In genomic region chr5:122353807-122354491, GRCm38 (mm10) we compare ENCODE assay signal across 7 mouse cellular contexts. TPM values are rescaled to one million over a fixed set of nuclear protein-coding genes. Genes with fewer than 3 reads are reported as not detected.
DNase-seq lines count a peak whose midpoint lies in the region; ATAC-seq lines count a peak whose summit lies in the region.

Gene Rad9b, minus strand, starts transcription at chr5:122354233.
Gene Vps29, plus strand, starts transcription at chr5:122354369.

- H3K9ac ChIP-seq in intestine, embryonic 15.5 days: peak within 1 kb of the TSS; percentile 86

- H3K9me3 ChIP-seq in intestine, embryonic 15.5 days: no peaks in the 10 kb centered on the region
- no peaks in the 10 kb centered on the region for H3K9me3 ChIP-seq in midbrain, embryonic 10.5 days (replicated peaks)

- no peaks in the 10 kb centered on the region for H3K36me3 ChIP-seq in intestine, embryonic 15.5 days
- peaks cover 15% of the 10 kb centered on the region for H3K36me3 ChIP-seq in midbrain, embryonic 10.5 days

- 1% methylated on average over 50 of the region's 51 CpGs for WGBS in intestine, embryonic 15.5 days
- WGBS in midbrain, embryonic 10.5 days: 3% methylated on average over 51 of the region's 51 CpGs

- peak; percentile 96 for ATAC-seq in intestine, embryonic 15.5 days

- no peaks in the 10 kb centered on the region for H3K27me3 ChIP-seq in intestine, embryonic 15.5 days (replicated peaks)
- no peaks in the 10 kb centered on the region for H3K27me3 ChIP-seq in midbrain, embryonic 10.5 days (ENCODE audit: low read depth, poor library complexity, severe bottlenecking)

- peak within 1 kb of the TSS; percentile 68 for H3K4me2 ChIP-seq in intestine, embryonic 15.5 days (replicated peaks)

- intact Hi-C loops in gastrocnemius, postnatal 36 days (cut with DNase I): no loop called here
- intact Hi-C loops in left cerebral cortex, postnatal 25 days (cut with DNase I): loop anchor here (1.0 to 5.0 kb wide), 2 partner anchors 18 to 37 kb away; partner anchors contain the start of gene Fam216a

- peak; percentile 98 for DNase-seq in adrenal gland, adult 2 months
- DNase-seq in embryo, embryonic 11.5 days (ENCODE audit: low read depth, low spot score): peak; percentile 99
- peak; percentile 95 to 98 for DNase-seq in gastrocnemius, postnatal 36 days
- DNase-seq in left cerebral cortex, postnatal 25 days (ENCODE audit: low spot score in 2 of 2): peak; percentile 96 to 98
- peak; percentile 99 for DNase-seq in midbrain, embryonic 10.5 days (ENCODE audit: low spot score)
- DNase-seq in right cerebral cortex, postnatal 4 days: peak; percentile 98

- peak within 1 kb of the TSS; percentile 82 for H3K27ac ChIP-seq in intestine, embryonic 15.5 days
- peak within 1 kb of the TSS; percentile 86 for H3K27ac ChIP-seq in midbrain, embryonic 10.5 days (replicated peaks)

- peak within 1 kb of the TSS; percentile 94 for H3K4me3 ChIP-seq in intestine, embryonic 15.5 days (replicated peaks)
- H3K4me3 ChIP-seq in midbrain, embryonic 10.5 days: peak within 1 kb of the TSS; percentile 97

- H3K4me1 ChIP-seq in intestine, embryonic 15.5 days (replicated peaks): 0 out of 2 replicates have a peak, but pooled peaks cover 4% of the 10 kb centered on the region
- peaks cover 21% of the 10 kb centered on the region for H3K4me1 ChIP-seq in midbrain, embryonic 10.5 days

RNA-seq across cellular contexts. Expression of gene Rad9b, which starts in this region (rescaled TPM):
- total RNA-seq in adrenal gland, adult 2 months (2021): 1 to 10 TPM; 1.9 to 2.8 TPM
- 2.3 and 2.4 TPM in 2 replicates for polyA plus RNA-seq in adrenal gland, adult 2 months (2012; rRNA removed)
- under 1 TPM; 0.42 to 0.54 TPM for total RNA-seq in gastrocnemius, postnatal 36 days (2021)
- 8.6 and 9.2 TPM in 2 replicates for polyA plus RNA-seq in intestine, embryonic 15.5 days (2015; fragmentation: Nextera tagmentation; extraction: Ambion mirVana)
- 1 to 10 TPM; 2.8 to 3.4 TPM for total RNA-seq in left cerebral cortex, postnatal 25 days (2021)
- 9.5 and 11.5 TPM in 2 replicates for polyA plus RNA-seq in midbrain, embryonic 10.5 days (2016; fragmentation: Nextera tagmentation; extraction: Ambion mirVana)

RNA-seq across cellular contexts. Expression of gene Vps29, which starts in this region (rescaled TPM):
- total RNA-seq in adrenal gland, adult 2 months (2021): 100 to 1,000 TPM; 128 to 165 TPM
- polyA plus RNA-seq in adrenal gland, adult 2 months (2012; rRNA removed): 13.1 and 18.5 TPM in 2 replicates
- total RNA-seq in gastrocnemius, postnatal 36 days (2021): 10 to 100 TPM; 36.2 to 41.3 TPM
- 268 and 278 TPM in 2 replicates for polyA plus RNA-seq in intestine, embryonic 15.5 days (2015; fragmentation: Nextera tagmentation; extraction: Ambion mirVana)
- 100 to 1,000 TPM; 189 to 208 TPM for total RNA-seq in left cerebral cortex, postnatal 25 days (2021)
- 218 and 220 TPM in 2 replicates for polyA plus RNA-seq in midbrain, embryonic 10.5 days (2016; fragmentation: Nextera tagmentation; extraction: Ambion mirVana)

Comparison
In these comparisons a context has a peak if more than half of its experiments do, and no peak if none do; other contexts are left out.
1. Peak in every context shown above with its lines: DNase-seq, ATAC-seq, H3K4me3 ChIP-seq and H3K27ac ChIP-seq.
2. RNA of gene Vps29 (polyA plus RNA-seq): 268 to 278 TPM in intestine, embryonic 15.5 days and 218 to 220 TPM in midbrain, embryonic 10.5 days; 13.1 to 18.5 TPM in adrenal gland, adult 2 months; every median in the first group is over 10 times any median in the second.